ENCODE assay signal across 8 mouse cellular contexts in genomic region chr3:50076979-50077378, GRCm38 (mm10).
DNase-seq lines count a peak whose midpoint lies in the region; ATAC-seq lines count a peak whose summit lies in the region.

No protein-coding gene starts in this region.

- no peak for ATAC-seq in kidney, embryonic 15.5 days (replicated peaks; ENCODE audit: low FRiP score)
- no peak for ATAC-seq in limb, embryonic 11.5 days (ENCODE audit: insufficient number of reproducible peaks, low FRiP score, low TSS enrichment, low read depth)
- no peak for ATAC-seq in inflammation-experienced regulatory T-cells, adult 6 months

- no peaks in the 10 kb centered on the region for H3K27me3 ChIP-seq in kidney, embryonic 15.5 days
- no peaks in the 10 kb centered on the region for H3K27me3 ChIP-seq in limb, embryonic 11.5 days (ENCODE audit: control insufficient read depth, insufficient read depth, low read length)

- no peak overlapping the region for H3K4me2 ChIP-seq in kidney, embryonic 15.5 days
- H3K4me2 ChIP-seq in limb, embryonic 11.5 days (ENCODE audit: low read depth, severe bottlenecking) = no peak overlapping the region

- H3K4me3 ChIP-seq in kidney, embryonic 15.5 days (replicated peaks) = no peak overlapping the region
- H3K4me3 ChIP-seq in limb, embryonic 11.5 days (ENCODE audit: low read depth, low read length) = no peak overlapping the region

- WGBS in kidney, embryonic 15.5 days = 20% methylated on average over 7 of the region's 7 CpGs
- 16% methylated on average over 7 of the region's 7 CpGs for WGBS in limb, embryonic 11.5 days

- no peak overlapping the region for H3K9ac ChIP-seq in kidney, embryonic 15.5 days
- no peak overlapping the region for H3K9ac ChIP-seq in limb, embryonic 11.5 days (ENCODE audit: low read length)

- no peaks in the 10 kb centered on the region for H3K4me1 ChIP-seq in kidney, embryonic 15.5 days
- H3K4me1 ChIP-seq in limb, embryonic 11.5 days (ENCODE audit: control insufficient read depth, insufficient read depth, low read length) = no peaks in the 10 kb centered on the region

- H3K9me3 ChIP-seq in kidney, embryonic 15.5 days (replicated peaks) = no peaks in the 10 kb centered on the region
- no peaks in the 10 kb centered on the region for H3K9me3 ChIP-seq in limb, embryonic 11.5 days (ENCODE audit: control insufficient read depth, low read length)

- DNase-seq in kidney, adult 11 months = peak; percentile 9
- peak; percentile 23 to 79 for DNase-seq in adrenal gland, adult (ENCODE audit: inconsistent age in 2 of 2, low spot score in 1 of 2)
- DNase-seq in embryo, embryonic 9.5 days (ENCODE audit: extremely low spot score) = peak; percentile 74
- peak; percentile 21 for DNase-seq in induced T-regulatory cell, adult 2 months (ENCODE audit: low read depth)
- peak; percentile 87 for DNase-seq in limb, embryonic 11.5 days (ENCODE audit: low spot score)
- DNase-seq in retina, postnatal 7 days (ENCODE audit: low read depth, low spot score) = peak; percentile 43

- no peak overlapping the region for H3K27ac ChIP-seq in kidney, embryonic 15.5 days
- H3K27ac ChIP-seq in limb, embryonic 11.5 days (replicated peaks; ENCODE audit: low read depth, low read length) = no peak overlapping the region

- no peaks in the 10 kb centered on the region for H3K36me3 ChIP-seq in kidney, embryonic 15.5 days
- no peaks in the 10 kb centered on the region for H3K36me3 ChIP-seq in limb, embryonic 11.5 days (ENCODE audit: control insufficient read depth, insufficient read depth, low read length)

Comparison
In these comparisons a context has a peak if more than half of its experiments do, and no peak if none do; other contexts are left out.
1. DNase-seq: peak in every context shown above with its lines; median percentile 87 in limb, embryonic 11.5 days; 74 in embryo, embryonic 9.5 days; 51 in adrenal gland, adult; 43 in retina, postnatal 7 days; 21 in induced T-regulatory cell, adult 2 months; 9 in kidney, adult 11 months.